Mouse (Mus musculus) megakaryocyte, adult 5-6 weeks (primary cell): ENCODE measurements around the gene Rab3gap2. TPM values are rescaled to one million over a fixed set of nuclear protein-coding genes. Genes with fewer than 3 reads are reported as not detected.
"Not testable (repeated sequence)": the region's sequence is repeated elsewhere in the genome, so short reads cannot be mapped to it uniquely, and the experiment has no call there.

Experiments used
- ATAC-seq: 2 replicates; pipeline ENCODE4 v1.8.0; 2016; ENCODE audit warnings: mild to moderate bottlenecking, inconsistent platforms; ENCODE audit not compliant: poor library complexity, severe bottlenecking
- total RNA-seq, 2 experiments: library from RNA; stranded (forward) in 1 of 2; stranded (reverse) in 1 of 2; fragments of 153-499, 151-499 nt in 1 of 2; fragments of 221-1000, 200-1000 nt in 1 of 2; gene quantifications; 2 replicates each; pipeline versions ENCODE4 v1.2.3 to v1.2.4; 2015 to 2017

The Rab3gap2 gene
- total RNA-seq, 2 experiments from 2014 or later = 20.6 to 25.7 TPM

GRCm38 (mm10) chr1:185279288-185279687 is 75.4 kb downstream of the Rab3gap2 start:
- ATAC-seq = no peak

- ATAC-seq = no peak
Measured at GRCm38 (mm10) chr1:185280616-185281015, 76.7 kb downstream of the Rab3gap2 start.

GRCm38 (mm10) chr1:185282846-185283245 is 78.9 kb downstream of the Rab3gap2 start:
- ATAC-seq = no peak

GRCm38 (mm10) chr1:185283247-185283646 is 79.3 kb downstream of the Rab3gap2 start:
- no peak for ATAC-seq

GRCm38 (mm10) chr1:185284740-185285139 is 80.8 kb downstream of the Rab3gap2 start:
- no peak for ATAC-seq

- no peak for ATAC-seq
Measured at GRCm38 (mm10) chr1:185285171-185285570, 81.3 kb downstream of the Rab3gap2 start.

GRCm38 (mm10) chr1:185287066-185287465 is 83.1 kb downstream of the Rab3gap2 start:
- no peak for ATAC-seq

- no peak for ATAC-seq
Measured at GRCm38 (mm10) chr1:185289231-185289630, 85.3 kb downstream of the Rab3gap2 start.

- ATAC-seq = no peak
Measured at GRCm38 (mm10) chr1:185291336-185291735, 87.4 kb downstream of the Rab3gap2 start.

- ATAC-seq = no peak
Measured at GRCm38 (mm10) chr1:185292646-185293360, 88.9 kb downstream of the Rab3gap2 start.

GRCm38 (mm10) chr1:185296850-185297249 is 92.9 kb downstream of the Rab3gap2 start:
- no peak for ATAC-seq

GRCm38 (mm10) chr1:185298496-185298895 is 94.6 kb downstream of the Rab3gap2 start:
- no peak for ATAC-seq

GRCm38 (mm10) chr1:185302816-185303215 is 98.9 kb downstream of the Rab3gap2 start:
- no peak for ATAC-seq

GRCm38 (mm10) chr1:185306836-185307235 is 102.9 kb downstream of the Rab3gap2 start:
- no peak for ATAC-seq

- ATAC-seq = no peak
Measured at GRCm38 (mm10) chr1:185307645-185308044, 103.7 kb downstream of the Rab3gap2 start.

- no peak for ATAC-seq
Measured at GRCm38 (mm10) chr1:185308334-185308733, 104.4 kb downstream of the Rab3gap2 start.

- no peak for ATAC-seq
Measured at GRCm38 (mm10) chr1:185308908-185309307, 105.0 kb downstream of the Rab3gap2 start.

- ATAC-seq = no peak
Measured at GRCm38 (mm10) chr1:185311949-185312348, 108.0 kb downstream of the Rab3gap2 start.

- no peak for ATAC-seq
Measured at GRCm38 (mm10) chr1:185314546-185314945, 110.6 kb downstream of the Rab3gap2 start.

- ATAC-seq = no peak
Measured at GRCm38 (mm10) chr1:185315846-185316568, 112.1 kb downstream of the Rab3gap2 start.

GRCm38 (mm10) chr1:185327754-185328345 is 123.9 kb downstream of the Rab3gap2 start:
- ATAC-seq = not testable (repeated sequence)
